Mouse (Mus musculus): ENCODE measurements around the gene Cnnm1. TPM values are rescaled to one million over a fixed set of nuclear protein-coding genes. Genes with fewer than 3 reads are reported as not detected.

The Cnnm1 gene
- polyA plus RNA-seq, 1 experiment from 2014 or later = 0.20 TPM

- Histone ChIP-seq H3K4me3 (ENCODE audit: low read depth, low read length) (no peak overlapping the region), H3K9me3 (replicated peaks; ENCODE audit: control insufficient read depth, low read length) (no peaks in the 10 kb centered on the region), H3K27me3 (ENCODE audit: control insufficient read depth, insufficient read depth, low read length) (no peaks in the 10 kb centered on the region), H3K36me3 (ENCODE audit: control insufficient read depth, insufficient read depth, low read length) (no peaks in the 10 kb centered on the region), H3K9ac (ENCODE audit: low read depth, low read length) (no peak overlapping the region), H3K4me1 (ENCODE audit: control insufficient read depth, insufficient read depth, low read length) (no peaks in the 10 kb centered on the region), H3K4me2 (no peak overlapping the region), H3K27ac (ENCODE audit: low read depth, low read length) (no peak overlapping the region)
- 78% methylated on average over 12 of the region's 12 CpGs for whole genome bisulfite sequencing (ENCODE audit: insufficient replicate concordance)
- ATAC-seq (replicated peaks; ENCODE audit: insufficient number of reproducible peaks, low FRiP score, low TSS enrichment) = no peak
Observed at GRCm38 (mm10) chr19:43460481-43460880, 20.2 kb downstream of the Cnnm1 start.

GRCm38 (mm10) chr19:43462141-43462540, 21.9 kb downstream of the Cnnm1 start:
- Histone ChIP-seq H3K27me3 (ENCODE audit: control insufficient read depth, insufficient read depth, low read length) (no peaks in the 10 kb centered on the region), H3K4me3 (ENCODE audit: low read depth, low read length) (no peak overlapping the region), H3K4me2 (no peak overlapping the region), H3K36me3 (ENCODE audit: control insufficient read depth, insufficient read depth, low read length) (no peaks in the 10 kb centered on the region), H3K9ac (ENCODE audit: low read depth, low read length) (no peak overlapping the region), H3K27ac (ENCODE audit: low read depth, low read length) (no peak overlapping the region), H3K4me1 (ENCODE audit: control insufficient read depth, insufficient read depth, low read length) (no peaks in the 10 kb centered on the region), H3K9me3 (replicated peaks; ENCODE audit: control insufficient read depth, low read length) (no peaks in the 10 kb centered on the region)
- ATAC-seq (replicated peaks; ENCODE audit: insufficient number of reproducible peaks, low FRiP score, low TSS enrichment) = no peak
- WGBS (ENCODE audit: insufficient replicate concordance) = 86% methylated on average over 3 of the region's 3 CpGs

- Histone ChIP-seq H3K9ac (ENCODE audit: low read depth, low read length) (no peak overlapping the region), H3K4me2 (no peak overlapping the region), H3K9me3 (replicated peaks; ENCODE audit: control insufficient read depth, low read length) (no peaks in the 10 kb centered on the region), H3K4me3 (ENCODE audit: low read depth, low read length) (no peak overlapping the region), H3K4me1 (ENCODE audit: control insufficient read depth, insufficient read depth, low read length) (no peaks in the 10 kb centered on the region), H3K36me3 (ENCODE audit: control insufficient read depth, insufficient read depth, low read length) (no peaks in the 10 kb centered on the region), H3K27me3 (ENCODE audit: control insufficient read depth, insufficient read depth, low read length) (no peaks in the 10 kb centered on the region), H3K27ac (ENCODE audit: low read depth, low read length) (no peak overlapping the region)
- ATAC-seq (replicated peaks; ENCODE audit: insufficient number of reproducible peaks, low FRiP score, low TSS enrichment) = no peak
- 79% methylated on average over 7 of the region's 7 CpGs for WGBS (ENCODE audit: insufficient replicate concordance)
Observed at GRCm38 (mm10) chr19:43463546-43464293, 23.5 kb downstream of the Cnnm1 start.

GRCm38 (mm10) chr19:43464294-43464687, 24.1 kb downstream of the Cnnm1 start:
- no peak overlapping the region for H3K4me3 ChIP-seq (ENCODE audit: low read depth, low read length)
- no peaks in the 10 kb centered on the region for H3K4me1 ChIP-seq (ENCODE audit: control insufficient read depth, insufficient read depth, low read length)
- H3K4me2 ChIP-seq = no peak overlapping the region
- no peaks in the 10 kb centered on the region for H3K9me3 ChIP-seq (replicated peaks; ENCODE audit: control insufficient read depth, low read length)
- no peak for ATAC-seq (replicated peaks; ENCODE audit: insufficient number of reproducible peaks, low FRiP score, low TSS enrichment)
- no peaks in the 10 kb centered on the region for H3K27me3 ChIP-seq (ENCODE audit: control insufficient read depth, insufficient read depth, low read length)
- H3K9ac ChIP-seq (ENCODE audit: low read depth, low read length) = no peak overlapping the region
- no peak overlapping the region for H3K27ac ChIP-seq (ENCODE audit: low read depth, low read length)
- WGBS (ENCODE audit: insufficient replicate concordance) = 79% methylated on average over 3 of the region's 3 CpGs
- H3K36me3 ChIP-seq (ENCODE audit: control insufficient read depth, insufficient read depth, low read length) = no peaks in the 10 kb centered on the region

- no peak for ATAC-seq (replicated peaks; ENCODE audit: insufficient number of reproducible peaks, low FRiP score, low TSS enrichment)
- Histone ChIP-seq H3K9me3 (replicated peaks; ENCODE audit: control insufficient read depth, low read length) (no peaks in the 10 kb centered on the region), H3K4me1 (ENCODE audit: control insufficient read depth, insufficient read depth, low read length) (no peaks in the 10 kb centered on the region), H3K9ac (ENCODE audit: low read depth, low read length) (no peak overlapping the region), H3K4me2 (no peak overlapping the region), H3K27ac (ENCODE audit: low read depth, low read length) (no peak overlapping the region), H3K27me3 (ENCODE audit: control insufficient read depth, insufficient read depth, low read length) (no peaks in the 10 kb centered on the region), H3K36me3 (ENCODE audit: control insufficient read depth, insufficient read depth, low read length) (no peaks in the 10 kb centered on the region), H3K4me3 (ENCODE audit: low read depth, low read length) (no peak overlapping the region)
- WGBS (ENCODE audit: insufficient replicate concordance) = 84% methylated on average over 11 of the region's 11 CpGs
Observed at GRCm38 (mm10) chr19:43465076-43465475, 24.8 kb downstream of the Cnnm1 start.

- Histone ChIP-seq H3K27me3 (ENCODE audit: control insufficient read depth, insufficient read depth, low read length) (no peaks in the 10 kb centered on the region), H3K4me1 (ENCODE audit: control insufficient read depth, insufficient read depth, low read length) (no peaks in the 10 kb centered on the region), H3K27ac (ENCODE audit: low read depth, low read length) (no peak overlapping the region), H3K9me3 (replicated peaks; ENCODE audit: control insufficient read depth, low read length) (no peaks in the 10 kb centered on the region), H3K4me3 (ENCODE audit: low read depth, low read length) (no peak overlapping the region), H3K36me3 (ENCODE audit: control insufficient read depth, insufficient read depth, low read length) (no peaks in the 10 kb centered on the region), H3K4me2 (no peak overlapping the region), H3K9ac (ENCODE audit: low read depth, low read length) (no peak overlapping the region)
- 80% methylated on average over 14 of the region's 14 CpGs for WGBS (ENCODE audit: insufficient replicate concordance)
- no peak for ATAC-seq (replicated peaks; ENCODE audit: insufficient number of reproducible peaks, low FRiP score, low TSS enrichment)
Observed at GRCm38 (mm10) chr19:43465601-43466255, 25.5 kb downstream of the Cnnm1 start.

GRCm38 (mm10) chr19:43467927-43468685, 27.9 kb downstream of the Cnnm1 start:
- H3K9me3 ChIP-seq (replicated peaks; ENCODE audit: control insufficient read depth, low read length) = no peaks in the 10 kb centered on the region
- WGBS (ENCODE audit: insufficient replicate concordance) = 73% methylated on average over 12 of the region's 12 CpGs
- no peak for ATAC-seq (replicated peaks; ENCODE audit: insufficient number of reproducible peaks, low FRiP score, low TSS enrichment)
- no peak overlapping the region for H3K4me3 ChIP-seq (ENCODE audit: low read depth, low read length)
- no peaks in the 10 kb centered on the region for H3K36me3 ChIP-seq (ENCODE audit: control insufficient read depth, insufficient read depth, low read length)
- no peak overlapping the region for H3K4me2 ChIP-seq
- no peaks in the 10 kb centered on the region for H3K27me3 ChIP-seq (ENCODE audit: control insufficient read depth, insufficient read depth, low read length)
- no peaks in the 10 kb centered on the region for H3K4me1 ChIP-seq (ENCODE audit: control insufficient read depth, insufficient read depth, low read length)
- H3K27ac ChIP-seq (ENCODE audit: low read depth, low read length) = no peak overlapping the region
- no peak overlapping the region for H3K9ac ChIP-seq (ENCODE audit: low read depth, low read length)

GRCm38 (mm10) chr19:43469333-43469732, 29.1 kb downstream of the Cnnm1 start:
- Histone ChIP-seq H3K4me1 (ENCODE audit: control insufficient read depth, insufficient read depth, low read length) (no peaks in the 10 kb centered on the region), H3K4me2 (no peak overlapping the region), H3K27me3 (ENCODE audit: control insufficient read depth, insufficient read depth, low read length) (no peaks in the 10 kb centered on the region), H3K36me3 (ENCODE audit: control insufficient read depth, insufficient read depth, low read length) (no peaks in the 10 kb centered on the region), H3K27ac (ENCODE audit: low read depth, low read length) (no peak overlapping the region), H3K4me3 (ENCODE audit: low read depth, low read length) (no peak overlapping the region), H3K9ac (ENCODE audit: low read depth, low read length) (no peak overlapping the region), H3K9me3 (replicated peaks; ENCODE audit: control insufficient read depth, low read length) (no peaks in the 10 kb centered on the region)
- WGBS (ENCODE audit: insufficient replicate concordance) = 58% methylated on average over 7 of the region's 7 CpGs
- ATAC-seq (replicated peaks; ENCODE audit: insufficient number of reproducible peaks, low FRiP score, low TSS enrichment) = no peak

Data from heart, embryonic 11.5 days (tissue).